Mouse (Mus musculus) erythroblast, embryonic 14.5 days (primary cell): ENCODE data around the gene Taf12.

ENCODE experiments used
- GATA1 ChIP-seq: IDR thresholded peaks from 2 replicates; pipeline ENCODE4 v1.6.1; 2012; ENCODE audit warnings: low read length, inconsistent platforms, mixed read lengths
- TAL1 ChIP-seq: IDR thresholded peaks from 3 replicates; pipeline ENCODE4 v1.6.1; 2012; ENCODE audit warnings: low read length, inconsistent platforms, mixed read lengths

- TF ChIP-seq GATA1, result no peak
- no peak for TF ChIP-seq TAL1
These were observed 10.9 kb upstream of the Taf12 start for GRCm38 (mm10) chr4:132263313-132263712.
